Mouse (Mus musculus): ENCODE data around the gene Spred2.

DNA sequence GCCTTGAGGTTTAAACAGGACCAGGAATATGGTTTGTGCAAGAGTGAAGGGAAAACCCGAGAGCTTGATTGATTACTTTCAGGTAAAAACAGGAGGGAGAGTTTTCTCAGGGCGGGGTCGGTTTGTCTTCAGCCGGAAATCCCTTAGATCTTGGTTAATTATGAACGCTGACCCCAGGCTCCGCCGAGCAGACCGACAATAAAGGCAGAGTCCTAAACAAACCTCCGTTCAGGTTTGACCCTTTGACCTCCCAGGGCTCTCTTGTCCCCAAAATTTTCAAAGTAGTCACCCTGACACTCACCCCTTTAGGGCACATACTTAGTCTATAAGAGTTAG is 63.5 kb downstream of the Spred2 start:
- no peak for TF ChIP-seq GATA1 (IDR thresholded peaks at IDR 0.05; ENCODE audit: borderline replicate concordance, low read length)
- TF ChIP-seq FLI1 (IDR thresholded peaks at IDR 0.05; ENCODE audit: low read length), result no peak

All from megakaryocyte, embryonic 14.5 days (primary cell).